Mouse (Mus musculus): Measurements from ENCODE around the gene Crcp. TPM values are rescaled to one million over a fixed set of nuclear protein-coding genes. Genes with fewer than 3 reads are reported as not detected.
A peak's percentile ranks its signal among the peaks of the same experiment; 100 is the strongest.

Gene Crcp
- total RNA-seq, 2 experiments from 2014 or later, result 36.6 to 39.3 TPM

DNA sequence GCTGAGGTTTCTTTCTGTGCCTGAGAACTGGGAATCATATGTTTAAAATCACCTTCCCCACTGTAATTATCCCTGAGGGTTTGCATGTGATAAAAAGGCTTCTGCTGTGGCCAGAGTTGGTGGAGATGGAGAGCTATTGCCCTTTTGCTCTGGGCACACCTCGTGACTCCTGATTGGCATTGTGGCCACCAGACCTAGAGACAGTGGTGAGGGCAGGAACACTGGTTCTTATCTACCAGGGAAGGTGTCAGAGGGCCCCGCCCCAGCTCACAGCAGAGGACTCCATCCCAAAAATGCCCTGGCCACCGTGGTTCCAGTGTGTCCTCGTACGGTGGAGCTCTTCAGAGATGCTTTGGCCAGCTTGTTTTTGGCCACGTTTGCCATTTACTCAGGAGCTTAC, 23.9 kb downstream of the Crcp start:
- ATAC-seq (replicated peaks; ENCODE audit: poor library complexity), result no peak

DNA sequence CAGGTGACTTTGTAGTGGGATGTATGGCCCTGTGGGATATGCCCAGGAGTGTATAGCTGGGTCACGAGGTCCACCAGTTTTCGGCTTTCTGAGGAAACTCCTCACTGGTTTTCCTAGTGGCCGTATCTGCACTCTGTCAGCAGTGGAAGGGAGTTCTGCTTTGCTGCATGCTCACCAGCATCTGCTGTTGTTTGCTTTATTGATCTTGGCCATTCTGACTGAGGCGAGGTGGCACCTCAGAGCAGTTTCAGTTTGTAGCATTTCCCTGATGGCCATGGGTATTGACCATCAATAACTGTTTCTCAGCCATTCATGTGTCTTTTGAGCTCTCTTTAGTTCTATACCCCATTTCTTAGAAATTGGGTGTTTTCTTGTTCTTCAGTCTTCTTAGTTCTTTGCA, 26.6 kb downstream of the Crcp start:
- ATAC-seq (replicated peaks; ENCODE audit: poor library complexity), result no peak

DNA sequence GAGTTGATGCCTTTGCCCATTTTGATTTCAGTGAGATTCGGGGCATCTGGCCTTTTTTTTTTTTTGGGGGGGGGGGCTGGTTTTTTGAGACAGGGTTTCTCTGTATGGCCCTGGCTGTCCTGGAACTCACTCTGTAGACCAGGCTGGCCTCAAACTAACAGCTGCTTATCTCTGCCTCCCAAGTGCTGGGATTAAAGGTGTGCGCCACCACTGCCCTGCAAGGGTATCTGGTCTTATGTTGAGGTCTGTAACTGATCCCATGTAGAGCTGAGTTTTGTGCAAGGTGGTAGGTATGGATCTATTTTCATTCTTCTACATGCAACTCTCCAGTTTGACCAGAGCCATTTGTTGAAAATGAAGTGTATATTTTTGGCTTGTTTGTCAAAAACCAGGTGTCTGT, 27.2 kb downstream of the Crcp start:
- ATAC-seq (replicated peaks; ENCODE audit: poor library complexity), result no peak

DNA sequence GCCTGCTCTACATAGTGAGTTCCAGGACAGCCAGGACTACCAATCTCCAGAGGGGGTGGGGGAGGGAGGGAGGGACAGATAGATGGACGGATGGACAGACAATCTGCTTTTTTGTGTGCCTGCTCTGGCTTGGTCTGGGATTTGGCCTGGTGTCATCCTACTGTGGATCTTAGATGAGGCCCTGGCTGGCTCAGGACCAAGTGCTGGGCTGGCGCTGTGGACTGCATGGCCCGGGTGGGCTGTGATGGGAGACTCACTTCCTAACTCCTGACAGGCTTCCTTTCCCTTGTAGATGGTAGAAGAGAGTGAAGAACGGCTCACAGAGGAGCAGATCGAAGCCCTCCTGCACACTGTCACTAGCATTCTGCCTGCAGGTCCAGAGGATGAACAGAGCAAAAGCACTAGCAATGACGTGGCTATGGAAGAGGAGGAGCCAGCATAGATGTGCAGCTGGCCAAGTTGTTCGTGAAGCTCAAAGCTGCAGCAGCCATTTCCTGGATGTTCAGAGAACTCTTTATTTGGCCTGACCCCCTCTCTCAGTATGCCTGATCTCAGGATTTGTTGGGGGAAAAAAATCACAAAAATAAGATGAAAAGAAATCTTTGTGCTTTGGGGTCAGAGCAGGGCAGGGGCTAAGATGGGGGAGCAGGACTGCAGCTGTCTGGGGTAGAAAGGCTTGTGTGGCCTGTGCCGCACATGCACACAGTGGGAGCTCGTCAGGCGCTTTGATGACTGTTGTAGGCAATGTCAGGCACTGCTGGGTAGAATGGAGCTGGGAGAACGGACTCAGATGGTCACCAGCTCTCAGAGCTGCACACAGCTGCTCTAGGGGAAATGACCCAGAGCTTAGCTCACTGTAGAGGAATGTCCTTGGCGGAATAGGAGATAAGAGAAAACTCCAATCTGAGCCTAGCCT, 30.6 kb downstream of the Crcp start:
- ATAC-seq (replicated peaks; ENCODE audit: poor library complexity), result no peak

DNA sequence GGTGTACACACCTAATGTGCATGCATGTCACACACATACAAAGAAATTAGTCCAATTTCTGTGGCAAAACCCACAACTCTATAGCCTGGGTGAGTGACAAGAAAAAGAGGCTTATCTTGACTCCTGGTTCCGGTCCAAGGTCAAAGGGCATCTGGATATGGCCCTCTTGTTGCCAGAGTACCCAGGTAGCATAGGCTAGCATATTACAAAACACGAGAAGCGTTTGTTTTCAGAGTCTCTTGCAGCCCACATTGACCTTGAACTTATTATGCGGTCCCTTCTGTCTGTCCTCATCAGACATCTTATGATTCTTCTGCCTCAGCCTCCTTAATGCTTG, 31.2 kb downstream of the Crcp start:
- ATAC-seq (replicated peaks; ENCODE audit: poor library complexity), result no peak

DNA sequence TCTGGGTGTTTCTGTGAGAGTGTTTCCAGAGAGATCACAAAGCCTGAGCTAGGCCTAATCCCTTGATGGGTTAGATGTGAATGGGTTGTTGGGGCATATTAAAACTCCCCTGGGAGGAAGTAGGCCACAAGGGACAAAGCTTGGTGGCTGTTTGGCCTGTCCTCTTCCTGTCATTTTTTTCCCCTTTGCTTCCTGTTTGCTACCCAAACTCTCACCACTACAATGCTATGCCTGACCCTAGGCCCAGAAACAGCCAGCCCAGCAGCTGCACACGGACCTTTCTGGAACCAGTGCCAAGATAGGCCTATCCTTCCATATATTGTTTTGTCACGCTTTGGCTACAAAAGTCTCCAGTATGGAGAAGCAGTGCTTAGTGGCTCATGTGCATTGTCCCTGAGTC, 33.0 kb downstream of the Crcp start:
- ATAC-seq (replicated peaks; ENCODE audit: poor library complexity), result no peak

DNA sequence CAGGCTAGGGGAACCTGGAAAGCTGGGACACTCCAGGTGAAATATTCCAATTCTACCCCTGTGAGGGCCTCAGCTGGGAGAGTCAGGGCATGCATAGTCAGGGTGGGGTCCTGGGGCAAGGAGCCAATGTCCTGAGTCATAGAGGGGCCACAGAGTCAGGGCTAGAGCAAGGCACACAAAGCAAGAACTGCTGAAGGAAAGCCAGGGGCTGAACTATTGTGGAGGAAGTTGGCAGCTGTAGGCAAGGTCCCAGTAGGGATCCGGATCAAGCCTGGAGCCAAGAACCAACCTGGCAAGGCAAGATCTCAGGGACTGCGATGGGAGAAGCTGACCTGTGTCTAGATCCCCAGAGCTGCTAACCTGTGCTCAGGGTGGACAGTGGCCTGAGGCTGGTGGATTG, 34.7 kb downstream of the Crcp start:
- ATAC-seq (replicated peaks; ENCODE audit: poor library complexity), result no peak

DNA sequence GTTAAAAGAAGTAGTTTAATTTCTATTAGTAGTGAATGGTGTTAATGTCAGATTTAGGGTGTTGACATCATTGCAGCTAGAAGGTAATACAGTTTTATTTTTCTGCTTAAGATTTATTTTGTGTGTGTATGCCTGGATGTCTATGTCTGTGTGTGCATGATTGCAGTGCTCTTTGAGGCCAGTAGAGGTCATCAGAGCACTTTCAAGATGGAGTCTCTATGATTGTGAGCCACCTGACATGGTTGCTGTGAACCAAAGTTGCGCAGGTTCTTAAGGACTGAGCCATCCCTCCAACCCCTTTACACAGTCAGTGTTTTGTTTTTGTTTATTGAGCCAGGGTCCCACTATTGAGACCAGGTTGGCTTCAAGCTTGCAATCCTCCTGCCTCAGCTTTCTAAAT, 36.5 kb downstream of the Crcp start:
- peak; percentile 85 for ATAC-seq (replicated peaks; ENCODE audit: poor library complexity)

DNA sequence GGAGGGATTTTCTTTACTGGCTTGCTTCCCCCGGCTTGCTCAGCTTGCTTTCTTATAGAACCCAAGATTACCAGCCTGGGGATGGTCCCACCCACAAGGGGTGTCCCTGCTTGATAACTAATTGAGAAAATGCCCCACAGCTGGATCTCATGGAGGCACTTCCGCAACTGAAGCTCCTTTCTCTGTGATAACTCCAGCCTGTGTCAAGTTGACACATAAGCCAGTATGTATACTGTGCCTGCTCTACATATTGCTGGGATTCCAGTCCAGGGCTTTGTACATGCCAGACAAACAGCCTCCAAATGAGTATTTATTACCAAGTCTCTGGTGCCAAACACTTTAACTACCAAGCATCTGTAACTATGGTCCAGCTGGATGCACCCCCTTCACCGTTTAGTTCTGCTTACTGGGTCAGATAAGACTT, 38.8 kb downstream of the Crcp start:
- peak; percentile 38 for ATAC-seq (replicated peaks; ENCODE audit: poor library complexity)

DNA sequence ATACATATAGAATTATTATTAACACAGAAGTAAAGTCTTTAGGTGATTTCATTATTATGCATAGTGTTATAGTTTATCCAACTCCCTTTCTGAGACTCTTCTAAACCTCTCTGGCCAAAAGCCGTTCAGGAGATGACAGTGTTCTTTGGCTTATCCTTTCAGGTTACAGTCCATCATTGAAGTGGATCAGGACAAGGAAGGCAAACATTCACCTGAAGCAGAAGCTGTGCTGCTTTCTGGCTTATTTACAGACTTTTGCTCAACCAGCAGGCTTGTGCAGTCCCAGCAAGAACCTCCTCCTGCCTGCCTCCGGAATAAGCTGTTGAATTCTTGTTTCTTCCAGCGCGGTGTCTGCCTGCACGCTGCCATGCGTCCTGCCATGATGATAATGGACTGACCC, 43.9 kb downstream of the Crcp start, which contains the start of gene Tpst1:
TSS of gene Tpst1 (plus strand) at position 301 of the 400 bp plus-strand sequence.
- ATAC-seq (replicated peaks; ENCODE audit: poor library complexity), result no peak

DNA sequence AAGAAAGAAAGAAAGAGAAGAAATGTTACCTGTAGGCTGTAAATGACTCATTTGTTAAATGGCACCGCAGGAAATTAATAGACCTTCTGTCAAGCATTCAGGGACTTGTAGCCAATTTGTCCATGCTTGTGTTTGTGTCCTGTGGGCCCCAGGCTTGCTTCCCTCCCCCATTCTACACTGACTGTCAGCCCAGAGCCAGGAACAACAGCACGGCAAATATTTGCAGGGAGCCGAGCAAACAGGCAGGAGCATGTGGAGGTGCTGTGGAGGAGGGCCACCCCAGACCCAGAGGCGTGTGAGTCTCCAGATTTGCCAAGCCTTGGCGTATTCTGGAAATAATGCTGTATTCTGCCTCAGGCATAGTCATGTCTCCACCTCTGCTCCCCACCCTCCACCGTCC, 45.4 kb downstream of the Crcp start:
- no peak for ATAC-seq (replicated peaks; ENCODE audit: poor library complexity)

DNA sequence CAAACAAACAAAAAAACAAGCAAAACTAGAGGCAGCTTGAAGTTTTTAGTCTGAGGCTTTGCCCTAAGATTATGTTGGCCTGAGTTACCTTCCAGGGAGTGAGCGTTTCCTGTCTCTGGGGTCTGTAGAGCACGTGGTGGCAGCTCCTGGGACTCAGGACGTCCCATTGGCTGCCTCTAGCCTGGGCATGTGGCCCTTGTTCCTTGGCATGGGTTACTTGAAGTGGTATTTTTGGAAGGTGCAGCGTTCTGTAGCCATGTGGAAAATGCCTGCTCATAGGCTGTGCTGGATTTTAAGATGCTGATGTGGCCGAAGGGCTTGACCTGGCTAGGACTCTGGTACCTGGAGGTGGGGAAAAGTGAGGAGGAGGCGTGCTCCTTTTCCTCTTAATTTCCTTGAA, 47.3 kb downstream of the Crcp start:
- ATAC-seq (replicated peaks; ENCODE audit: poor library complexity), result no peak

DNA sequence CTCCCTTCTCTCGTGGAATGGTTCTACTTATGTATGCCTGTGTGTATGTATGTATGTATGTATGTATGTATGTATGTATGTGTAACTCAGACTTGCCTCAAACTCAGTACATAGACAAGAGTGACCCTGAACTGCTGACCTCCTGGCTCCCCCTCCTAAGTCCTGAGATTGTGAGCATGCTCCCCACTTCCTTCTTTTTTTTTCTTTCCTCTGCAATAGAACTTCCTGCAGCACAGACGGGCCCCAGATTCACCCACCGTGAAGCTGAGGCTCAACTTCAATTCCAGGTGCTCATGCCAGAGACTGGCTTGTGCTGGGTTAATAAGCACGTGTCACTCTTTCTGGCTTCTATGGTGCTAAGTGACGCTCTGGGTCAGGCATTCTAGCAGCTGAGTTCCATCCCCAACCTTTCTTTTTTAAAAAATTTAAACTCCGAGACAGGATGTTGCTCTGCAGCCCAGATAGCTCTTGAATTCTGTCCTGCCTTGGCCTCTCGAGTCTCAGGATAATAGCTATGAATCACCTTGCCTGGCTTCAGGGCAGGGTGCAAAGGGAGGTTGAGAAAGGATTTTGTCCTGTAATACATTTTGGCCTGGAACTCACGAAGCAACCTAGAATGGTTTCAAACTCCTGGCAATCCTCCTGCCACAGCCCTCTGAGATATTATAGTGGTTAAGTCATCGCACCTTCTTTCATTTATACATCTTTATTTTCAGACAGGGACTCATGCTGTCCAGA, 49.2 kb downstream of the Crcp start:
- ATAC-seq (replicated peaks; ENCODE audit: poor library complexity), result peak; percentile 32

DNA sequence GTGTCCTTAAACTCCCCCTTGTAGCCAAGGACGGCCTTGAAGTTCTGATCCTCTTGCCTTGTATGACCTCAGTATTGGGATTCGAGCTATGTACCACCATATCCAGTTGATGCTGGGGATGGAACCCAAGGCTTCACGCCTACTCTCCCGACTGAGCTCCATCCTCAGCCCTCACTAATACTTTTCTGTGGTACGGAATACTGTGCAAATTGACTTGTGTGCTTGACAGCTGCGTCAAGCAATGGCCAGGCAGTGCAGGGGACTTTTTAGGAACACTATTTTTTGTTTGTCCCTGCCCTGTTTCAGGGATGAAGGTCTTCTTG, 49.7 kb downstream of the Crcp start:
- ATAC-seq (replicated peaks; ENCODE audit: poor library complexity), result no peak

DNA sequence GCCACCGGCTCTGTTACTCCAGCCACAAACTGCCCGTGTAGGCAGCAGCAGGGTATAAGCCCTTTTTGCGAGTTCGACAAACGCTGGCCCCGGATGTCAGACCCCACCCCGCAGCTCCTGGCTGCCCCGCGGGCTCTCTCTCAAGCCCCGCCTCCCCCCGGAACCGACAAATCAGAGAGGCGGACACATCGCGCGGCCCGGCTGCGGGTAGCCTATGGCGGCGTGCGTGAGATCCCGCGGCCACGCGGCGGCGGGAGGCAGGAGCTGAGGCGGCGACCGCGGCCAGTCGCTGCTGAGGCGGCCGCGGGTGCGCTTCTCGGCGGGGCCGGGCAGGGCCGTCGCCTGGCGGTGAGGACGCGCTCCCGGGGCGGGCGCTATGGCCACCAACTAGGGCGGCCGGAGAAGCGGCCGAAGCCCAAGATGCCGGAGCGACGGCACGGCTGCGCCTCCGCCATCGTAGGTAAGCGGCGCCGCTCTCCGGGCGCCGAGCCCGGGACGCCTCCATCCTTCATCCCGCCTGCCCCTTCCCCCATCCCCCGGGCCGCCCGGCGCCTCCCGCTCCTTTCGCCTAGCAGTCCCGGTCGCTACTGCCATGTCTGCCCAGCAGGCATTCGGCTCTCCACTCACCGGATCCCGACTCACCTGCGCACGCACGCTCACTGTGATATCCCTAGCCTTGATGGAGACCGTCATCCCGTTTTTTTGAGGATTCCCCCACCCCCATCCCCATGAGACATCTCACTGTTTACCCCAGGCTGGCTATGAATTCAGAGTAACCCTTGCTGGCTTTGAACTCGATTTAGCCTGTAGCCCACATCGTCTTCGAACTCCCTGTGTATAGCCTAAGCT, 50.3 kb downstream of the Crcp start:
- ATAC-seq (replicated peaks; ENCODE audit: poor library complexity), result peak; percentile 87

DNA sequence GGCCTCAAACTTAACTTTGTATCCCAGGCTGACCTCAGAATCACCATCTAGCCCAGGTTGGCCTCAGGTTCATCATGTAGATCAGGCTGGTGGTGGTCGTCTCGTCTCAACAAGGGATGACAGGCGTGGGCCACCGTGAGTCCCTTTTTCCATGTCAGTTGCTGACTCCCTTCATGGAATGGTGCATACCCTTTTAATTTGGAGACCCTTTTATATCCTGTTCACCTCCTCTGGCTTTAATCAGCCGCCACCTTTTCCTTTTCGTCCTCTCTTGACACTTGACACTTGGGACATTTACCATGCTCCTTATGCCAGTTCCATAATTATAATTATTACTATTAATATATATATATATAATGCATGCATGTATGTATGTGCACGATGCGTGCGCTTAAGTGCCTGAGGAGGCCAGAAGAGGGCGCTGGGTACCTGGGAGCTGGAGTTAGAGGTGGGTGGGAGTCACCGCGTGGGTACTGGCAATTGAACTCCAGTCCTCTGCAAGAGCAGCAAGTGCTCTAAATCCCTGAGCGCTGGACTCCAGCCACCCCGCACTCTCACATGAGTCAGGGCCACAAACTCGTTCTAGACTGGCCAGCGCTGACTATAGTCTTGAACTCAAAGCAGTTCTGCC, 51.1 kb downstream of the Crcp start:
- 0 out of 2 replicates have a peak, but pooled peaks have one; percentile 12 for ATAC-seq (replicated peaks; ENCODE audit: poor library complexity)

DNA sequence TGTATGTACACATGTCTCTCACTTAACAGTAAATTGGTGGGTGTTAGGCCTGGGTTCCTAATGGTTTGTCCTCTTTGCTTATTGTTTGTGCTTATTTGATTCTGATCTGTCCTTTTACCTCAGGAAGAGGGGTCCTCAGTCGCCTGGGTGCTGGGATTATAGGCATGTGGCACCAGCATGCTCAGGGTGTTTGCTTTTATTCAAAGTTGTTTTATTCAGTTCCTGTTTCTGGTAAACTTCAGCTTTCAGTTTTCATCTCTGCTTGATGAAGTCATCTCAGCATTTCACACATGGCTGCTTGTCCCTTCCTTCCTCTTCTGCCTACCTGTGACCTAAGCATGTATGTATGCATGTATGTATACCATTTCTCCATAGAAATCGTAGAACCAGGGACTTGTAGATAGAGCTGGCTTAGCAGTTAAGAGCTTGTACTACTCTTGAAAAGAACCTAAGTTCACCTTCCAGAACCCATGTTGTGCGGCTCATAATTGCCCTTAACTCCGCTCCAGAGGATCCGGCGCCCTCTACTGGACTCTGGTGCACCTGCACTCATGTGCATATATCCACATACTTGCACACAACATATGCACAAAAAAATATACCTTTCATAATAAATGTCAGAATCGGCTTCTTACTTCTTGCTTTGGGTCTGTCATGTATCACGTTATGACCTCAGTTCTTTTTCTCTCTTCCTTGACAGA, 52.2 kb downstream of the Crcp start:
- peak; percentile 38 for ATAC-seq (replicated peaks; ENCODE audit: poor library complexity)

DNA sequence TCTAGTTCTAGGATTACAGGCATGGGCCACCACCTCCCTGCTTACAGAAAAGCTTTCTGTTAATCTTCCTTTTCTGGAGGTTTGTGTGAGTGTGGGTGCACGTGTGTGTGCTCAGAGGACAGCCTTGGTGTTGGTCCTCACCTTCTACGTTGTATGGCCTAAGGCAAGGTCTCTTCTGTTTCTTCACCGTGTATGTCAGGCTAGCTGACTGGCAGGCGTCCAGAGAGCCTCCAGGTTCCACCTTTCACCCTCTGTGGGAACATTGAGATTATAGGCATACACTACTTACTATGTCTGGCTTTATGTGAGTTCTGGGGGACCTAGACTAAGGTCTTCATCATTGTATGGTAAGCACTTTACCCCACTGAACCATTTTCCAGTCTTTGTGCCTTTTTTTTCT, 53.3 kb downstream of the Crcp start:
- no peak for ATAC-seq (replicated peaks; ENCODE audit: poor library complexity)

DNA sequence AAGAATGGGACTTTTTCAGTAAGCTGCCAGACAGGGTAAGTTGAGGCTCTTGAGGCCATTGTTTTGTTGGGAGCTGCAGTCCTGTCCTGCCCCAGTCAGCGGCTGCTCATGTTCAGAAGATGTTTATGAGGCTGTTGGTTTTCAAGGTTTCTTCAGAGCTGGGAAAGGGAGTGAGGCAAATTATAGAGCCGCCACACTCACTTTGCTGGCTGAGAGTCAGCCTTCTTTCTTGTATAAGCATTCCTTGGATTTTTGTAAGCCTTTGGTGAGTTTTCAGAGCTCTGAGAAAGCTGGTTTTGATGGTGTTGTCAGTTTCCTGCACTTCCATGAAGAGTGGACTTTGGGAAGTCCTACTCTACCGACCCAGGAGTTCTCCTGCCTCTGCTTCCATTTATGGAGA, 55.2 kb downstream of the Crcp start:
- ATAC-seq (replicated peaks; ENCODE audit: poor library complexity), result no peak

DNA sequence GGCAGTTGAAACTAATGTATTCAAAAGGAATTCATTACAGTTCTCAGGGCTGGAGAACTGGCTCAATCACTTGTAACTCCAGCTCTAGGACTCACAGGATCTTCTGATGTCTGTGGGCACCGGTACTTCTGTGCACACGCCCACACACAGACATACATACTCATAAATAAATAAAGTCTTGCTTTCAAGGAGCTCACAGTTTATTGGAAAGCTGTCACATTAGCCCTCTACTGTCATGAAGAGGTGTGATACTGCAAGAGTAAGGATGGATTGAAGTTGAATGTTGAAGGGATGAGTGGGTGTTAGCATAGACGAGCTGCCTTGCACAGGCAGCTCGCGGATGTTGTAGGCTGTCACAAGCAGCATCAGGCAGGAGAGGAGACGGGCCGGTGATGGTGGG, 58.9 kb downstream of the Crcp start:
- no peak for ATAC-seq (replicated peaks; ENCODE audit: poor library complexity)
